Mouse (Mus musculus): ENCODE data around the gene Bbc3. TPM values are rescaled to one million over a fixed set of nuclear protein-coding genes. Genes with fewer than 3 reads are reported as not detected.

The Bbc3 gene
- polyA plus RNA-seq, 1 experiment from 2014 or later, result 18.9 TPM

- Histone ChIP-seq H3K4me3 (replicated peaks; ENCODE audit: low read length) (no peak overlapping the region), H3K9me3 (ENCODE audit: control insufficient read depth, low read length) (no peaks in the 10 kb centered on the region), H3K4me1 (replicated peaks; ENCODE audit: control insufficient read depth, insufficient read depth, low read length) (no peaks in the 10 kb centered on the region), H3K27ac (ENCODE audit: low read length) (no peak overlapping the region), H3K9ac (replicated peaks; ENCODE audit: low read depth, low read length) (no peak overlapping the region), H3K36me3 (ENCODE audit: control insufficient read depth, insufficient read depth) (0 out of 2 replicates have a peak, but pooled peaks cover 7% of the 10 kb centered on the region), H3K4me2 (ENCODE audit: low read length) (no peak overlapping the region), H3K27me3 (replicated peaks; ENCODE audit: control insufficient read depth, insufficient read depth, low read length) (no peaks in the 10 kb centered on the region)
- ATAC-seq, result 0 out of 2 replicates have a peak, but pooled peaks have one; percentile 26
- 36% methylated on average over 8 of the region's 8 CpGs for whole genome bisulfite sequencing
These were observed 17.9 kb downstream of the Bbc3 start for GRCm38 (mm10) chr7:16325920-16326606.

DNA sequence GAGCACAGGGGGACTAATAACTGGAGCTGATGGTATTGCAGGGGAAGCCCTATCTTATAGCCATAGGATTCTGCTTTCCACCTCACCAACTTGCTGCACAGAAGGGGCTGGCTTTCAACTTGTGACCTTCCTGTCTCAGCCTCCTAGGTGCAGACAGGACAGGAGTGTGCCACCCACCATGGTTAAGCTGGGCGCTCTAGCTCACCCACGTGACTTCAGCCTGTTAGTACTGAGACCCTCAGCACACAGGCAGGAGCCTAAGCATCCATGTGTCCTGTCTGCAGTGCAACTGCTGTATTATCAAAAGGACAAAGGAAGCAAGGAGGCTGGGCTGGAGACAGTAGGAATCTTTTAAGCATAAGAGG is 18.4 kb downstream of the Bbc3 start:
- H3K4me2 ChIP-seq (ENCODE audit: low read length), result no peak overlapping the region
- no peaks in the 10 kb centered on the region for H3K9me3 ChIP-seq (ENCODE audit: control insufficient read depth, low read length)
- 0 out of 2 replicates have a peak, but pooled peaks have one; percentile 12 for ATAC-seq
- no peaks in the 10 kb centered on the region for H3K27me3 ChIP-seq (replicated peaks; ENCODE audit: control insufficient read depth, insufficient read depth, low read length)
- no peak overlapping the region for H3K4me3 ChIP-seq (replicated peaks; ENCODE audit: low read length)
- H3K36me3 ChIP-seq (ENCODE audit: control insufficient read depth, insufficient read depth), result 0 out of 2 replicates have a peak, but pooled peaks cover 7% of the 10 kb centered on the region
- H3K27ac ChIP-seq (ENCODE audit: low read length), result no peak overlapping the region
- H3K4me1 ChIP-seq (replicated peaks; ENCODE audit: control insufficient read depth, insufficient read depth, low read length), result no peaks in the 10 kb centered on the region
- 90% methylated on average over 2 of the region's 2 CpGs for WGBS
- H3K9ac ChIP-seq (replicated peaks; ENCODE audit: low read depth, low read length), result no peak overlapping the region

GRCm38 (mm10) chr7:16329146-16329545 is 21.0 kb downstream of the Bbc3 start:
- WGBS, result 90% methylated on average over 3 of the region's 3 CpGs
- ATAC-seq, result no peak
- Histone ChIP-seq H3K36me3 (ENCODE audit: control insufficient read depth, insufficient read depth) (0 out of 2 replicates have a peak, but pooled peaks cover 7% of the 10 kb centered on the region), H3K4me2 (ENCODE audit: low read length) (no peak overlapping the region), H3K4me3 (replicated peaks; ENCODE audit: low read length) (no peak overlapping the region), H3K4me1 (replicated peaks; ENCODE audit: control insufficient read depth, insufficient read depth, low read length) (no peaks in the 10 kb centered on the region), H3K27ac (ENCODE audit: low read length) (no peak overlapping the region), H3K9me3 (ENCODE audit: control insufficient read depth, low read length) (no peaks in the 10 kb centered on the region), H3K27me3 (replicated peaks; ENCODE audit: control insufficient read depth, insufficient read depth, low read length) (no peaks in the 10 kb centered on the region), H3K9ac (replicated peaks; ENCODE audit: low read depth, low read length) (no peak overlapping the region)

DNA sequence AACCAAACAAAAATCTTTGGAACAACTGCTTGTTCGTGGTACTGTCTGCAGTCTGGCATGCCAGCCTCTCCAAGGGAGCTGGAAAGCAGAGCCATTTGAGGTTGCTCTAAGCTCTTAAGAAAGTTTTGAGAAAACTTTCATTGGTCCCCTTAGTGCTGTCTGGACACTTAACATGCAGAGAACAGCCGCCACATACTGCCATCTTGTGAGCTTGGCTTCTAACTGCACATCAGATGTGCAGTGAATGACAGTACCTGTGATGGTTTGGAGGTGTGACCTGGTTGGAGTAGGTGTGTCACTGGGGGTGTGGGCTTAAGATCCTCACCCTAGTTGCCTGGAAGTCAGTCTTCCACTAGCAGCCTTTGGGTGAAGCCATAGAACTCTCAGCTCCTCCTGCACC is 29.5 kb downstream of the Bbc3 start:
- 0 out of 2 replicates have a peak, but pooled peaks cover 2% of the 10 kb centered on the region for H3K36me3 ChIP-seq (ENCODE audit: control insufficient read depth, insufficient read depth)
- H3K9me3 ChIP-seq (ENCODE audit: control insufficient read depth, low read length), result no peaks in the 10 kb centered on the region
- H3K27me3 ChIP-seq (replicated peaks; ENCODE audit: control insufficient read depth, insufficient read depth, low read length), result no peaks in the 10 kb centered on the region
- no peak overlapping the region for H3K4me3 ChIP-seq (replicated peaks; ENCODE audit: low read length)
- H3K4me2 ChIP-seq (ENCODE audit: low read length), result no peak overlapping the region
- H3K4me1 ChIP-seq (replicated peaks; ENCODE audit: control insufficient read depth, insufficient read depth, low read length), result no peaks in the 10 kb centered on the region
- no peak overlapping the region for H3K9ac ChIP-seq (replicated peaks; ENCODE audit: low read depth, low read length)
- no peak for ATAC-seq
- WGBS, result 77% methylated on average over 2 of the region's 2 CpGs
- no peak overlapping the region for H3K27ac ChIP-seq (ENCODE audit: low read length)

DNA sequence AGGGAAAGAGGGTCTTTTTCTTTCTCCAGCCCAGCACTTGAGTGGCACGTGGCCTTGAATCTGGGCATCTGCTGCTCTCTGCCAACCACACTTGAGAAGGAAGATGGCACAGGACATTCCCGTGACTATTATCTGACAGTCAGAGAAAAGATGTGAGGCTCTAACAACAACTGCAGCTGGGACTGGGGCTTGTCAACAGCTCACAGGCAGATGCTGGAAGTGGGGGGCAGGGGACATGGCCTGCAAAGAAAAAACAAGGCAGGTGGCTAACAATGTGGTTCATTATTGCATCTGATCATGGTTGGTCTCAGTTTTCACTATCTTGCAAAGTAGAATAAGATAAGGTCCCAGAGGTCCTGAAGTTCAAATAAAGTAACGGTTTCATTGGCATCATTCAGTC is 36.4 kb downstream of the Bbc3 start:
- no peaks in the 10 kb centered on the region for H3K36me3 ChIP-seq (ENCODE audit: control insufficient read depth, insufficient read depth)
- no peak overlapping the region for H3K27ac ChIP-seq (ENCODE audit: low read length)
- no peak overlapping the region for H3K9ac ChIP-seq (replicated peaks; ENCODE audit: low read depth, low read length)
- no peak overlapping the region for H3K4me2 ChIP-seq (ENCODE audit: low read length)
- 77% methylated on average over 3 of the region's 3 CpGs for WGBS
- ATAC-seq, result no peak
- H3K9me3 ChIP-seq (ENCODE audit: control insufficient read depth, low read length), result no peaks in the 10 kb centered on the region
- H3K4me3 ChIP-seq (replicated peaks; ENCODE audit: low read length), result no peak overlapping the region
- H3K27me3 ChIP-seq (replicated peaks; ENCODE audit: control insufficient read depth, insufficient read depth, low read length), result no peaks in the 10 kb centered on the region
- H3K4me1 ChIP-seq (replicated peaks; ENCODE audit: control insufficient read depth, insufficient read depth, low read length), result no peaks in the 10 kb centered on the region

DNA sequence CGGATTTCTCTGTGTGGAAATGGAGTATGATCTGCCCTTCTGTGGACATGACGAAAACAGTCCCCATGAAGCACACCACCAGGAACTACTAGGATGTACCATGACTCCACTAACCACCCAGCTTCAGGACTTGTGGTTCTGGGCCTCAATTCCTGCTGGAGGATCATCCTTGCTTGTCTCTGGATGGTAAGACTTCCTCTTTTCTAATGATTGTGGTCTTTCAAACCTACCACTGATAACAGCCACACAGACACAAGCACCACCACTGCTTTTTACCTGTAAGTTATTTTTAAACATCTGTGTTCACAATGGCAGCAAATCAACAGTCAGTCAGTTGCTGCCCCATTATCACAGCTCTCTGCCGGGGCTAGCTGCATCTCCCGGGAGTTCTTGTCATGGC is 37.1 kb downstream of the Bbc3 start:
- Histone ChIP-seq H3K36me3 (ENCODE audit: control insufficient read depth, insufficient read depth) (no peaks in the 10 kb centered on the region), H3K27me3 (replicated peaks; ENCODE audit: control insufficient read depth, insufficient read depth, low read length) (no peaks in the 10 kb centered on the region), H3K27ac (ENCODE audit: low read length) (no peak overlapping the region), H3K4me1 (replicated peaks; ENCODE audit: control insufficient read depth, insufficient read depth, low read length) (no peaks in the 10 kb centered on the region), H3K9ac (replicated peaks; ENCODE audit: low read depth, low read length) (no peak overlapping the region), H3K4me3 (replicated peaks; ENCODE audit: low read length) (no peak overlapping the region), H3K4me2 (ENCODE audit: low read length) (no peak overlapping the region), H3K9me3 (ENCODE audit: control insufficient read depth, low read length) (no peaks in the 10 kb centered on the region)
- no peak for ATAC-seq
- WGBS, result 88% methylated on average over 4 of the region's 4 CpGs

- ATAC-seq, result no peak
- no peaks in the 10 kb centered on the region for H3K4me1 ChIP-seq (replicated peaks; ENCODE audit: control insufficient read depth, insufficient read depth, low read length)
- no peak overlapping the region for H3K27ac ChIP-seq (ENCODE audit: low read length)
- no peak overlapping the region for H3K9ac ChIP-seq (replicated peaks; ENCODE audit: low read depth, low read length)
- no peak overlapping the region for H3K4me3 ChIP-seq (replicated peaks; ENCODE audit: low read length)
- H3K27me3 ChIP-seq (replicated peaks; ENCODE audit: control insufficient read depth, insufficient read depth, low read length), result no peaks in the 10 kb centered on the region
- H3K9me3 ChIP-seq (ENCODE audit: control insufficient read depth, low read length), result no peaks in the 10 kb centered on the region
- 89% methylated on average over 5 of the region's 5 CpGs for WGBS
- peaks cover 14% of the 10 kb centered on the region for H3K36me3 ChIP-seq (ENCODE audit: control insufficient read depth, insufficient read depth)
- no peak overlapping the region for H3K4me2 ChIP-seq (ENCODE audit: low read length)
These were observed 41.8 kb downstream of the Bbc3 start for GRCm38 (mm10) chr7:16349999-16350398.

DNA sequence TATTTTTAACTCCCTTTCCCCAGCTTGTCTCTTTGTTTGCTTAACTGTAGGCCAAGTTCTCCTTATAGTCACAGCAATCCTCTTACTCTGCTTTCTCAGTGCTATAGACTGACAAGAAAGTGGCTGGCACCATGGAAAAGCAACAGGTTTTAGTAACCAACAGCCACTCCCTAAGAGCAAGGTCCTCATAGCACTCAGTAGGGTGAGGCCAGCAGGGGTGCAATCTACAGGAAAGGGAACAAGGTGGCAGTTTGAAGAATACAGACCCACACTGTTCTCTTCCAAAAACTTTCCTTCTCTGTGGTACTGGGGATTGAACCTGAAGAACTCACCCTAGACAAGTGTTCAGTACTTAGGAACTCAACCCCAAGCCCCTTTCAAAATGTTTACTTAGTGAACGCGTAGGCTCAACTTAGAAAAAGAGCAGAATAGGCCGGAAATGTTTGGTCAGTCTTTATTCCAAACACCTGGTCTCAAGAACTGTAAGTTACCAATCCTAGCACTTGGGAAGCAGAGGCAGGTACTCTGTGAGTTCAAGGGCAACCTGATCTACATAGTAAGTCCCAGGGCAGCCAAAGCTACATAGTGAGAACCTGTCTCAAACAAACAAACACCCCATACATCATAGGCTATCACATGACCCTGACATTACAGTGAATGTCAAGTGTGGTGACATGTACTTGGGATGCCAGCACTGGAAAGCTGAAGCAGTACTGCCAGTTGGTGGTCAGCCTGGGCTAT is 47.8 kb downstream of the Bbc3 start:
- peaks cover 29% of the 10 kb centered on the region for H3K36me3 ChIP-seq (ENCODE audit: control insufficient read depth, insufficient read depth)
- no peak overlapping the region for H3K9ac ChIP-seq (replicated peaks; ENCODE audit: low read depth, low read length)
- H3K9me3 ChIP-seq (ENCODE audit: control insufficient read depth, low read length), result no peaks in the 10 kb centered on the region
- ATAC-seq, result no peak
- no peak overlapping the region for H3K4me3 ChIP-seq (replicated peaks; ENCODE audit: low read length)
- H3K27me3 ChIP-seq (replicated peaks; ENCODE audit: control insufficient read depth, insufficient read depth, low read length), result no peaks in the 10 kb centered on the region
- WGBS, result 97% methylated on average over 3 of the region's 3 CpGs
- no peak overlapping the region for H3K27ac ChIP-seq (ENCODE audit: low read length)
- no peak overlapping the region for H3K4me2 ChIP-seq (ENCODE audit: low read length)
- H3K4me1 ChIP-seq (replicated peaks; ENCODE audit: control insufficient read depth, insufficient read depth, low read length), result no peaks in the 10 kb centered on the region

GRCm38 (mm10) chr7:16357602-16358001 is 49.4 kb downstream of the Bbc3 start:
- Histone ChIP-seq H3K9ac (replicated peaks; ENCODE audit: low read depth, low read length) (no peak overlapping the region), H3K36me3 (ENCODE audit: control insufficient read depth, insufficient read depth) (peaks cover 23% of the 10 kb centered on the region), H3K27ac (ENCODE audit: low read length) (no peak overlapping the region), H3K27me3 (replicated peaks; ENCODE audit: control insufficient read depth, insufficient read depth, low read length) (no peaks in the 10 kb centered on the region), H3K4me2 (ENCODE audit: low read length) (no peak overlapping the region), H3K4me3 (replicated peaks; ENCODE audit: low read length) (no peak overlapping the region), H3K4me1 (replicated peaks; ENCODE audit: control insufficient read depth, insufficient read depth, low read length) (no peaks in the 10 kb centered on the region), H3K9me3 (ENCODE audit: control insufficient read depth, low read length) (no peaks in the 10 kb centered on the region)
- 94% methylated on average over 3 of the region's 3 CpGs for WGBS
- ATAC-seq, result no peak

Measured in forebrain, embryonic 16.5 days (tissue).